Comparison of ENCODE assay signal across 17 mouse cellular contexts in genomic region chr3:83740246-83740645, GRCm38 (mm10). TPM values are rescaled to one million over a fixed set of nuclear protein-coding genes. Genes with fewer than 3 reads are reported as not detected.
A peak's percentile ranks its signal among the peaks of the same experiment; 100 is the strongest.
DNase-seq lines count a peak whose midpoint lies in the region.
"Had no signal": no experiment of that assay in that cellular context is flagged by ENCODE, and none has a peak within 500 bp of the region (broad histone marks: within the 10 kb centered on the region; RNA-seq: fewer than 3 reads in every experiment).

No protein-coding gene starts in this region.

- peak; percentile 7 for DNase-seq in gastrocnemius, adult 18-20 months (ENCODE audit: low spot score)
- DNase-seq in gastrocnemius, adult 8-10 months (ENCODE audit: low spot score in 2 of 2), result no peak
- DNase-seq in heart, postnatal 25 days (ENCODE audit: low spot score), result peak; percentile 51
- DNase-seq in heart, adult 11 months, result no peak
- peak; percentile 56 for DNase-seq in adrenal gland, postnatal 14 days
- DNase-seq in skeletal muscle tissue, adult 2 months (ENCODE audit: low read depth, low spot score), result peak; percentile 39
- DNase-seq in layer of hippocampus, adult 8-10 months (ENCODE audit: low spot score in 2 of 2), result no peak
- no peak for DNase-seq in cerebellum, postnatal 36 days
- DNase-seq: cerebellum, adult 18-20 months; kidney, postnatal 36 days; layer of hippocampus, adult 9-11 months; left cerebral cortex, postnatal 4 days; liver; right cerebral cortex, postnatal 14 days; thymus, postnatal 36 days had no signal

- intact Hi-C loops in heart, postnatal 25 days (cut with DNase I), result no loop called here

RNA-seq across cellular contexts. Expression of gene Sfrp2, which starts 25.9 kb away (rescaled TPM):
- total RNA-seq in gastrocnemius, adult 18-20 months (2021), result 1 to 10 TPM; 1.4 to 3.0 TPM
- total RNA-seq in gastrocnemius, adult 8-10 months (2022), result 1 to 10 TPM in 3 of 4 experiments, under 1 TPM in 1; 0.27 to 2.2 (median 1.4) TPM
- total RNA-seq in heart, postnatal 25 days (2021), result 1 to 10 TPM; 5.1 to 7.1 TPM
- total RNA-seq in adrenal gland, postnatal 14 days (2021), result 10.6 and 10.7 TPM in 2 replicates
- total RNA-seq in layer of hippocampus, adult 8-10 months (2022), result 1 to 10 TPM; 1.4 to 1.9 (median 1.6) TPM
- total RNA-seq: megakaryocyte progenitor cell, adult 5-6 weeks; MEL had no signal

Comparison
In these comparisons a context has a peak if more than half of its experiments do, and no peak if none do; other contexts are left out.
1. DNase-seq: peak in gastrocnemius, adult 18-20 months (single experiment), heart, postnatal 25 days (single experiment), adrenal gland, postnatal 14 days (single experiment) and skeletal muscle tissue, adult 2 months (single experiment); none in gastrocnemius, adult 8-10 months (0 of 2), heart, adult 11 months (single experiment), layer of hippocampus, adult 8-10 months (0 of 2) and cerebellum, postnatal 36 days (0 of 2).